ENCODE assay signal across 9 mouse cellular contexts in the genomic region with DNA sequence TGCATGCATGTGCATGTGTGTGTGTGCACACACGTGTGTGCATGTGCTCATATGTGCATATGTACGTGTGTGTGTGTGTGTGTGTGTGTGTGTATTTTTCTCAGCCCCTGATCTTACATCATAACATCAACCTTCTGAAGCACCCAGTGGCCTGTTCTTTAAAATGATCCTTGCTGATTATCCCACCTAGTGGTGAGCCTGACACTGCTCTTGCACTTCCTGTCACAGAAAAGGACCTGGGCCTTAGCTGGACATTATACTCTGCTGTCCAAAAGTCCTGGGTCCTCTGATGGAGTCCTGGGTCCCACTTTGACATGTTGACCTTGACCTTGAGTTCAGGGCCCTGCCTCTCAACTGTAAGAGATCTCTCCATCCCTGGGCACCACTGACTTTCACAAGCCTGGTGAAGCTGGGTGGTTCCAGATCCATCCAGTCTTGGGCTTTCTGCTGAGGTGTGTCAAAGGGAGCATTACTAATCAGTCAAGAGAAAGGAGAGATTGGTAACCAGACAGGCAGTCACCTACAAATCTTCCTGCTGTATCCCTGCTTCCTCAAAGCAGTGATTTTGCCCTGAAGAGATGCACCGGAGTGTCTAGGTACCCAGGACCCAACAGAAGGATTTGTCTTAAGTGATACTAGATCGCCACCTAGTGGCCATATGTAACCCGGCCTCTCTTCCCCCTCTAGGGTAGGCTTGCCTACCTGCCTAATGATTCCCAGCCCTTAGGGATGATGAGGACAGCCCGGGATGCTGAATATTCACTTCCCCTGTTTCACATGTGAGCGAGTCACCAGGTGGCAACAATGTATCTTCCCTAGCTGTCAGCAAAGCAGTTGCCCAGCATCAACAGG. TPM values are rescaled to one million over a fixed set of nuclear protein-coding genes. Genes with fewer than 3 reads are reported as not detected.
A peak's percentile ranks its signal among the peaks of the same experiment; 100 is the strongest.
DNase-seq lines count a peak whose midpoint lies in the region; ATAC-seq and TF ChIP-seq lines count a peak whose summit lies in the region.
"Had no signal": no experiment of that assay in that cellular context is flagged by ENCODE, and none has a peak within 500 bp of the region (broad histone marks: within the 10 kb centered on the region; RNA-seq: fewer than 3 reads in every experiment).

No protein-coding gene starts in this region.

- peaks cover 5% of the 10 kb centered on the region; the same call in 1 of the 2 replicates for H3K4me1 ChIP-seq in lung, adult 2 months (ENCODE audit: control insufficient read depth, insufficient read depth, low read length)

- intact Hi-C loops in heart, postnatal 10 days (cut with DNase I): loop anchor here (1.0 to 2.0 kb wide), 4 partner anchors 28 to 896 kb away; no protein-coding TSS in a partner anchor

- peak; percentile 73 for TF ChIP-seq CTCF in lung, adult 2 months (IDR thresholded peaks at IDR 0.05; ENCODE audit: insufficient read depth, low read length)

- peak; percentile 7 to 43 for DNase-seq in CD8-positive naive resting alpha-beta T cell, adult 2 months (ENCODE audit: low read depth in 2 of 2, low spot score in 2 of 2)
- DNase-seq in adrenal gland, adult 2 months: peak; percentile 60
- DNase-seq in embryo, embryonic 11 days: peak; percentile 89
- peak; percentile 71 to 81 for DNase-seq in heart, postnatal 10 days
- DNase-seq in kidney, postnatal 36 days: peak; percentile 71 to 75
- peak; percentile 46 for DNase-seq in lung, adult 2 months
- DNase-seq in retina, postnatal 1 day: peak; percentile 84

- no peak for TF ChIP-seq POLR2A in lung, adult 2 months (IDR thresholded peaks at IDR 0.05; ENCODE audit: borderline replicate concordance, extremely low read depth, low read depth, low read length)

- no peak overlapping the region for H3K4me3 ChIP-seq in lung, adult 2 months (replicated peaks; ENCODE audit: extremely low read depth, low read depth, low read length)

- ATAC-seq in erythroblast, adult 5-6 weeks (replicated peaks; ENCODE audit: low FRiP score, poor library complexity, severe bottlenecking): no peak

- 31% methylated on average over 7 of the region's 7 CpGs for WGBS in lung, adult 2 months

RNA-seq across cellular contexts. Expression of gene Prlh, which starts 3.6 kb away (rescaled TPM):
- not detected for total RNA-seq in adrenal gland, adult 2 months (2021)
- polyA plus RNA-seq in adrenal gland, adult 2 months (2012; rRNA removed): not detected in 2 replicates
- not detected for total RNA-seq in heart, postnatal 10 days (2021)
- polyA plus RNA-seq in lung, adult 2 months (2012; rRNA removed): not detected in 2 replicates
- total RNA-seq in erythroblast, adult 5-6 weeks (2015; ENCODE audit: low replicate concordance): not detected in 2 replicates
- not detected in 2 replicates for total RNA-seq in erythroblast, adult 5-6 weeks (2017; ENCODE audit: low replicate concordance)
- polyA plus RNA-seq: heart, embryonic 14.5 days had no signal

RNA-seq across cellular contexts. Expression of gene Rab17, which starts 13.0 kb away (rescaled TPM):
- under 1 TPM in 1 of 2 experiments, not detected in 1; 0.31 TPM for total RNA-seq in adrenal gland, adult 2 months (2021)
- polyA plus RNA-seq in adrenal gland, adult 2 months (2012; rRNA removed): 0.13 TPM in 1 of 2 replicates, not detected in the other
- 1 to 10 TPM; 3.8 to 5.0 TPM for total RNA-seq in heart, postnatal 10 days (2021)
- 1.2 and 1.7 TPM in 2 replicates for polyA plus RNA-seq in lung, adult 2 months (2012; rRNA removed)
- not detected in 2 replicates for total RNA-seq in erythroblast, adult 5-6 weeks (2015; ENCODE audit: low replicate concordance)
- not detected in 2 replicates for total RNA-seq in erythroblast, adult 5-6 weeks (2017; ENCODE audit: low replicate concordance)

RNA-seq across cellular contexts. Expression of gene Mlph, which starts 41.6 kb away (rescaled TPM):
- 1 to 10 TPM; 2.9 to 3.1 TPM for total RNA-seq in adrenal gland, adult 2 months (2021)
- polyA plus RNA-seq in adrenal gland, adult 2 months (2012; rRNA removed): 0.68 and 1.1 TPM in 2 replicates
- total RNA-seq in heart, postnatal 10 days (2021): under 1 TPM; 0.45 to 0.86 TPM
- polyA plus RNA-seq in lung, adult 2 months (2012; rRNA removed): 10.3 and 13.5 TPM in 2 replicates
- 0.38 TPM in 1 of 2 replicates, not detected in the other for total RNA-seq in erythroblast, adult 5-6 weeks (2015; ENCODE audit: low replicate concordance)
- total RNA-seq in erythroblast, adult 5-6 weeks (2017; ENCODE audit: low replicate concordance): not detected in 2 replicates

RNA-seq across cellular contexts. Expression of gene Lrrfip1, which starts 42.1 kb away (rescaled TPM):
- total RNA-seq in adrenal gland, adult 2 months (2021): 10 to 100 TPM; 63.2 to 63.4 TPM
- 9.2 and 9.4 TPM in 2 replicates for polyA plus RNA-seq in adrenal gland, adult 2 months (2012; rRNA removed)
- 100 to 1,000 TPM; 172 to 186 TPM for total RNA-seq in heart, postnatal 10 days (2021)
- 30.5 and 38.1 TPM in 2 replicates for polyA plus RNA-seq in lung, adult 2 months (2012; rRNA removed)
- 16.9 and 26.1 TPM in 2 replicates for total RNA-seq in erythroblast, adult 5-6 weeks (2015; ENCODE audit: low replicate concordance)
- total RNA-seq in erythroblast, adult 5-6 weeks (2017; ENCODE audit: low replicate concordance): 28.5 and 33.3 TPM in 2 replicates

Comparison
In these comparisons a context has a peak if more than half of its experiments do, and no peak if none do; other contexts are left out.
1. DNase-seq: peak in every context shown above with its lines; median percentile 89 in embryo, embryonic 11 days; 84 in retina, postnatal 1 day; 76 in heart, postnatal 10 days; 73 in kidney, postnatal 36 days; 60 in adrenal gland, adult 2 months; 46 in lung, adult 2 months; 25 in CD8-positive naive resting alpha-beta T cell, adult 2 months.